Mouse (Mus musculus) CD8-positive naive resting alpha-beta T cell, adult 2 months (primary cell): ENCODE results near the gene Jsrp1.

ENCODE experiments used
- DNase-seq, 2 experiments: peaks; one replicate each; pipeline ENCODE4 v3.0.0; 2022; ENCODE audit warnings: low read depth in 2 of 2, low spot score in 2 of 2

Jsrp1 gene

GRCm38 (mm10) chr10:80812391-80813041 is 782 bp downstream of the Jsrp1 start:
- no peak for DNase-seq

- DNase-seq, result no peak
Measured at GRCm38 (mm10) chr10:80810084-80810483, 3.2 kb downstream of the Jsrp1 start.

GRCm38 (mm10) chr10:80808985-80809632 is 4.2 kb downstream of the Jsrp1 start:
- DNase-seq, result no peak

- no peak for DNase-seq
Measured at GRCm38 (mm10) chr10:80808099-80808984, 5.0 kb downstream of the Jsrp1 start.

GRCm38 (mm10) chr10:80807057-80807627 is 6.2 kb downstream of the Jsrp1 start:
- peak in 1 of 2 experiments; percentile 25 for DNase-seq

GRCm38 (mm10) chr10:80806341-80807056 is 6.8 kb downstream of the Jsrp1 start:
- no peak for DNase-seq

GRCm38 (mm10) chr10:80805925-80806324 is 7.4 kb downstream of the Jsrp1 start:
- DNase-seq, result peak; percentile 63 to 76

GRCm38 (mm10) chr10:80805322-80805721 is 8.0 kb downstream of the Jsrp1 start:
- DNase-seq, result no peak

GRCm38 (mm10) chr10:80804916-80805315 is 8.4 kb downstream of the Jsrp1 start, which contains the start of gene Amh:
TSS of gene Amh (plus strand) at chr10:80805243.
- no peak for DNase-seq

GRCm38 (mm10) chr10:80804340-80804739 is 9.0 kb downstream of the Jsrp1 start:
- DNase-seq, result no peak

- no peak for DNase-seq
Measured at GRCm38 (mm10) chr10:80802996-80803395, 10.3 kb downstream of the Jsrp1 start.

GRCm38 (mm10) chr10:80802204-80802912 is 10.9 kb downstream of the Jsrp1 start:
- no peak for DNase-seq

- no peak for DNase-seq
Measured at GRCm38 (mm10) chr10:80799070-80799566, 14.2 kb downstream of the Jsrp1 start.

- peak; percentile 93 to 96 for DNase-seq
Measured at GRCm38 (mm10) chr10:80798150-80799006, 14.9 kb downstream of the Jsrp1 start, which contains the start of the genes Sf3a2 and Plekhj1. TSS of gene Sf3a2 (plus strand) at chr10:80798198. TSS of gene Plekhj1 (minus strand) at chr10:80798626.

GRCm38 (mm10) chr10:80797186-80798149 is 15.8 kb downstream of the Jsrp1 start:
- DNase-seq, result no peak

- DNase-seq, result no peak
Measured at GRCm38 (mm10) chr10:80796307-80796848, 16.9 kb downstream of the Jsrp1 start.

- no peak for DNase-seq
Measured at GRCm38 (mm10) chr10:80794750-80795149, 18.5 kb downstream of the Jsrp1 start.
